Mouse (Mus musculus): Measurements from ENCODE around the gene Gpr37. TPM values are rescaled to one million over a fixed set of nuclear protein-coding genes. Genes with fewer than 3 reads are reported as not detected.

Gpr37 gene
- not detected for polyA plus RNA-seq (2017; shearing (Covaris generic))

GRCm38 (mm10) chr6:25690629-25691028 is at the start of gene Gpr37:
Gene Gpr37, minus strand, starts transcription at chr6:25690729.
- ATAC-seq = no peak

GRCm38 (mm10) chr6:25736533-25736932 is 46.0 kb upstream of the Gpr37 start:
- no peak for ATAC-seq

- no peak for ATAC-seq
These were observed 36.0 kb upstream of the Gpr37 start for GRCm38 (mm10) chr6:25726560-25726959.

GRCm38 (mm10) chr6:25710601-25711000 is 20.1 kb upstream of the Gpr37 start:
- ATAC-seq = no peak

- no peak for ATAC-seq
These were observed 18.8 kb upstream of the Gpr37 start for GRCm38 (mm10) chr6:25709250-25709895.

GRCm38 (mm10) chr6:25699956-25700355 is 9.4 kb upstream of the Gpr37 start:
- no peak for ATAC-seq

GRCm38 (mm10) chr6:25690284-25690605 is 284 bp downstream of the Gpr37 start:
- ATAC-seq = no peak

GRCm38 (mm10) chr6:25689520-25690283 is 827 bp downstream of the Gpr37 start:
- ATAC-seq = no peak

- ATAC-seq = no peak
These were observed 1.5 kb downstream of the Gpr37 start for GRCm38 (mm10) chr6:25688927-25689519.

- ATAC-seq = no peak
These were observed 3.7 kb downstream of the Gpr37 start for GRCm38 (mm10) chr6:25686760-25687200.

- no peak for ATAC-seq
These were observed 6.1 kb downstream of the Gpr37 start for GRCm38 (mm10) chr6:25684391-25684790.

- ATAC-seq = no peak
These were observed 15.4 kb downstream of the Gpr37 start for GRCm38 (mm10) chr6:25675111-25675510.

- ATAC-seq = no peak
These were observed 16.7 kb downstream of the Gpr37 start for GRCm38 (mm10) chr6:25673801-25674200.

GRCm38 (mm10) chr6:25670150-25670549 is 20.4 kb downstream of the Gpr37 start:
- ATAC-seq = no peak

- ATAC-seq = no peak
These were observed 26.6 kb downstream of the Gpr37 start for GRCm38 (mm10) chr6:25663942-25664341.

- ATAC-seq = no peak
These were observed 30.4 kb downstream of the Gpr37 start for GRCm38 (mm10) chr6:25659924-25660675.

Other genes with a start within 250 kb of the Gpr37 start
- 10 to 100 TPM; 38.8 to 39.6 TPM for gene Pot1a, start 118.5 kb upstream of the Gpr37 start, polyA plus RNA-seq (2017; shearing (Covaris generic))